Mouse (Mus musculus) layer of hippocampus, postnatal 25 days (tissue): ENCODE data around the gene Zc3hav1l. TPM values are rescaled to one million over a fixed set of nuclear protein-coding genes. Genes with fewer than 3 reads are reported as not detected.
A peak's percentile ranks its signal among the peaks of the same experiment; 100 is the strongest.

ENCODE experiments used
- DNase-seq, 2 experiments: peaks; one replicate each; pipeline ENCODE4 v3.0.0; 2022; ENCODE audit warnings: mixed read lengths in 2 of 2, low spot score in 1 of 2; ENCODE audit errors: extremely low spot score in 1 of 2
- total RNA-seq, 2 experiments: library from RNA; stranded (reverse); gene quantifications; 2 replicates each; pipeline ENCODE4 v1.2.3; 2021

The Zc3hav1l gene
- total RNA-seq, 2 experiments from 2014 or later = 3.5 to 4.3 TPM

DNA sequence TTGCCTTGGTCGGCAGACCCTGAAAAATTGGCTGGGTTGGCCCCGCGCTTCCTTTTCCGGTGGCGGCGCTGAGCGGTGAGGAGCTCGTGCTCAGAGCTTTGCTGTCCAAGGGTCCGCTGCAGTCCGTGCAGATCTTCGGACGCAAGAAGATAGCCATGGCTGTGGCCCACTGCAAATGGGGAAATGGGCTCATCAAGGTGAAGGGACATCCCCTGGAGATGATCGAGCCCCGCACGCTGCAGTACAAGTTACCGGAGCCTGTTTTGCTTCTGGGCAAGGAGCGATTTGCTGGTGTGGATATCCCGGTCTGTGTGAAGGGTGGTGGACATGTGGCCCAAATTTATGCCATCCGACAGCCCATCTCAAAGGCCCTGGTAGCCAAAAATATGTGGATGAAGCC, 14.6 kb downstream of the Zc3hav1l start:
- no peak for DNase-seq

DNA sequence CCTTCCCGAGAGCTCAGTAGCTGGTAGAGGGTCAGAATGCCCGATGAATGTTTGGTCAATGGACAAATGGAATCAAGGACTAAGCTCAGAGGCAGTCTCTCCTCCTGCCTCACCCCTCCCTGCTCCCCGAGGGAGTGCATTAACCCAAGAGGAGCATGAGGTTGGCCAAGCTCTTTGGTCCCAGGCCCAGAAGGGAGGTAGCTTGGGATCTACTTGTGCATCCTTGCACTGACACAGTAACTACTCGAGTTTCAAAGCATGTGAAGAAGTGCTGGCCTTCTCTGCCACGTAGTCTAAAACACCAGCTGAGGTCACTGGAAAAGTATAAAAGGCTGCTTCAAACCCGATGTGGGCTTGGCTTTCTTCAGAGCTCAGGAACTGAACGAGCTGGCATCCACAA, 34.6 kb downstream of the Zc3hav1l start:
- DNase-seq = no peak

DNA sequence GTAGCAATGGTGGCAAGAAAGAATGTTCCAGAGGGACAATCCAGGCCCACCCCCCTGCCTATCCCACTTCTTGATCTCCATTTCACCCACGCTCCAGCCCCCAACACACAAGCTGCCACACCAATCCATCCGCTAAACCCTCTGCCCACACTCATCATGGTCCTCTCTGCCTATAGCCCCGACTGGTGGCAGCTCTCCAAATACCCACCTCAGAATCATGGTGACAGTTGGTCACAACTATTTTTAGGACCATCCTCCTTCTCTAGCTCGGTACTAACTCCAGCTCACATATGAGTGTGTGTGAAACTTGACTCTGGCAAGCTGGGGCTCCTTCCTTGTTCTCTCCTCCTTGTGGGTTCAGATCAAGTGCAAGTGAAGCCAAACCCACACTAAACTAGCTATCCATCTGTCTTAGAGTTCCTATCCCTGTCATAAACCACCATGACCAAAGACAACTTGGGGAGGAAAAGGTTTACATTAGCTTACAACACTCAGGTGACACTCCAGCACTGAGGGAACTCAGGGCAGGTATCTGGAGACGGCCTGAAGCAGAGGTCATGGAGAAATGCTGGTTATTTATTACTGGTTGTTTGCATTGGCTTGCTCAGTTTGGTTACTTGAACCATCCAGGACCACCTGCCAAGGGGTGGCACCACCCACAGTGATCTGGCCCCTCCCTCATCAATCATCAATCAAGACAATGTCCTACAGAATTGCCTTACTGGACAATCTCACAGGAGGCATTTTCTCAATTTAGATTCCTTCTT, 35.5 kb downstream of the Zc3hav1l start:
- peak in 1 of 2 experiments; percentile 24 for DNase-seq

DNA sequence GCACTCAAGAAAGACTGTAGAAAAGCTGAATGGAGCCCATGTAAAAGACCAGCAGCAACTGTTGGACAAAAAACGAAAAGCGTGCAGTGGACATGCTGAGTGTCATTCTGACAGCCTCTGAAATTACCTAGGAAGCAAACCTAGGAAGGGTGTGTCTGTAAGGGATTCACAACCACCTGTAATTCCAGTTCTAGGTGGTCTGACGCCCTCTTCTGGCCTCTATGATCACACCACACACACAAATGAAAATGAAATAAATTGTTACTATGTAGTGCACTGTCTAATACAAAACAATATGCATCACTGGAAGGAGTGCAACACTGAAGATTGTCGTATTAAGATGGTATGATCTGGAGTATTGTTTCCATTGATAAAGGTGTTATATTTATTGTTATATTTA, 37.2 kb downstream of the Zc3hav1l start:
- no peak for DNase-seq

DNA sequence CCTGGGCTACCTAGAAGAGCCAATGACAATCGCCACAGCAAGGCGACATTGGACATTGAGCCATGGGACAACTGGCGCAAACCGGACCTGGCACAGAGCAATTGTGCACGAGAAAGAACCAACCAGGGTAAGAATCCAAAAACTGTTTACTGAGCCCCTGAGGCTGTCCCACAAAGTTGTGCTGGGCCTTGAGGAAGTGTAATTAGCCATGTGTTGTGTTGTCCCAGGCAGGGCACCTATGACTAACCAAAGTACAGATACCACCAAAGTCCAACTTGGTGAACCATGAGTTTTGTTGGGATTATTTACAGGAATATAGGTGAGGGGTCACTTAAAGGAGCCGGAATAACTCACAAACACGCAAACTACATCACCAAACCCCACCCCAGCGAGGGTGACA, 41.6 kb downstream of the Zc3hav1l start:
- DNase-seq = no peak

DNA sequence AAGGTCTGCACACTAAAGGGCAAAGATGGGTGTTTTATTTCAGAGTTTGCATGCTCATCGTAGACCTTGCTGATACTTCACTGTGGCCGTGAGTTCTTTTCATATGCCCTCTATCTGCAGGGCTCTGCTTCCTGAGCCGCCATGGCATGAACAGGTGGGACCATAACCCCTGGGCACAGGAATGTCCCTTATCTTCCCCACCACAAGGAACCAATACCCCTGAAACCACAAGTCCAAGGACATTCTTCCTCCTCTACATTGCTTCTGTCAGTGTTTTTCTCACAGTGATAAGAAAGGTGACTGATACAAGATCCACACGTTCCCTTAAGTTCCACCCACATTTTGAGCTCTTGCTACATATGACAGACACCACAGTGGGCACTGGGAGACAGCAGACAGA, 42.3 kb downstream of the Zc3hav1l start:
- DNase-seq = no peak

DNA sequence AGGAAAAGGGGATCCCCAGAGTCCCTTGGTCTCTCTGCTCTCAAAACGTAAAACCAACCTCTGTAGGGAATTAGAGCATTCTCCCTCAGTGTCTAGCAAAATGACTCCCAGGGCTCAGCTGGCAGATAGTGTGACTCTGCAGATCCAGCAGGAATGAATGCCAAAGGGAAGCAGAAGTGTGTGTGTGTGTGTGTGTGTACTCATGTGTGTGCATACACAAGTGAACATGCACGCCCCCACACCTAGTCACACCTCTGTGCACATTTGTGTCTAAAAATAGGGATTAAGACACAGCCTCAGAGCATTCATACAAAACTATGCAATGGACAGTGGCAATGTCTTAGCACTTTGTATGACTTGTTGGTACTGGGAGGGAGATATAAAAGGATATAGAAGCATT, 43.3 kb downstream of the Zc3hav1l start:
- no peak for DNase-seq

DNA sequence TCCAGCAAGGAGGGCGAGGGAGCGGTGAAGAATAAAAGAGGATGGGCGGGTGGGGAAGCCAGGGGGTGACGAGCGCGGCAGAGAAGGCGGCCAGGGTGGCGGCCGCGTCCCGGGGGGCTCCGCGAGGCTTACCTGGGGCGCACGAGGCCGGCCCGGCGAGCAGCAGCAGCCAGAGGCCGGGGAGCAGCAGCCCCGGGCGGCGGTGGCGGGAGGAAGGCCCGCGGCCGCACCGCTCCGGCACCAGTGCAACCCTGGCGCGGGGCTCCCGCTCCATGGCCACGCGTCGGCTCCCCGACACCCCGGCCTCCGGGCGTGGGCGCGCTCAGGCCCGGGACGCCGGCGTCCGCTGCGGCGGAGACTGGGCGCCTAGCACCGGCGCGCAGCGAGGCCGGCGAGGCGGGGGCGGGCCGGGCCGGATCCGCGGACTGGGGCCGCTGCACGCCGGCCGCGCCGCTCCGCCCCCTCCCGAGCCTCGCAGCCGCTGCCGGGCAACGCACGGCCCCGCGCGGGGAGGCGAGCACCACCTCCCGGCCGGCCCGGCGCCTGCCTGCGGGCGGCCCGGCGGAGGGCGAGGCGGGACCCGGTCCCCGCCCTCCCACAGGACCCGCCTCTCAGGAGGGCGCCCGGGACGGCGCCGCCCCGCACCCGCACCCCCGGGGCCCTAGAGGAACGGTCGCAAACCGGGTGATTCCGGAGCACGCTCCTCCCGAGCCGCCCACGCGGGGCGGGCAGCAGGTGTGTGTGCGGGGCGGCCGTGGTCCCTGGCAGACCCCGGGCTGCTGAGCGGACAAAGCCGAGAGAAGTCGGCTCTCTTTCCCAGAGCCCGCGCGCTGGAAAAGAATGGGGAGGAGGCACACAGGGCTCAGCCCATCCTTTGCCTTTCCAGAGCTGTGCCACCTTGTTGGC, 45.1 kb downstream of the Zc3hav1l start, which contains the start of gene D630045J12Rik:
TSS of gene D630045J12Rik (minus strand) at position 274 of the 906 bp plus-strand sequence.
- DNase-seq = peak; percentile 40 to 49

DNA sequence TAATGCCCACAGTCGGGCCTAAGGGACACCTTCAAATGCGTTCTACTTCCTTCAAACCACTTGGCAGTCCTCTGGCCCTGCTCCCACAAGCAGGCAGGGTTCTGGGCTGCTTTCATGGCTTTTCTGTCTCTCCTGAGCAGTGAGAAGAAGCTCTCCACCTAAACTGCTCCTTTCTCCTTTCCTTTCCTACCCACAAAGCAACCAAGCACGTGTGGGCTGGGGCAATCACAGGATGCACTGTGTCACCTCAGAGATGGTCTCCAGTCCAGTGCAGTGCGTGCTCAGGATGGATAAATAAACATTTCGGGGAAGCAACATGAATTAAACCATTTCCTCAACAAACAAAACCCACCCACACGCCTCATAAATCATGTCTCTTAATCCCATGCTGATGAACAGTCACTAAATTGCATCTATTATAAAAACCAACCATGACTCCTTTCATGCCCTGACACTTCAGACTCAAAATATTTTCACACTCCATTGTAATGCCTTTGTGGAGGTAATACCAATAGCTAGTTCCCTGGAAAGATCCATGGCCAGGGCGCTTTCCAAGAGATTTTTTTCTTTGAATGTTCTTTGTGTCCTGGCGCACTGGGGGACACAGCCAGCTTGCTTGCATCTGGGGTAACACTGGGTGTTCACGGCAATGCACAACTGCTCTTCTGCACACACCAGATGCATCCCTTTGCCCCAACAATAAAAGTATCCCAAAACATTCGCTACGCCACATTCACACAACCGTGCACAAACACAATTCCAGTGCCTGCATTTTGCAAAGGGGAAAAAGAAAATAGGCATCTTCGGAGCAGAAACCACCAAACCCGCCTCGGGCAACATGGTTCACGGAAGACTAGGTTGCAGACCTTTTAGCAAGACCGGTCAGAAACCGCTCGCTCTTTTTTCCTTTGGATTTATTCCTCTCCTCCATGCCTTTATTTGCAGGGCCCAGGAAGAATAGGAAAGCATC, 46.0 kb downstream of the Zc3hav1l start:
- DNase-seq = no peak

DNA sequence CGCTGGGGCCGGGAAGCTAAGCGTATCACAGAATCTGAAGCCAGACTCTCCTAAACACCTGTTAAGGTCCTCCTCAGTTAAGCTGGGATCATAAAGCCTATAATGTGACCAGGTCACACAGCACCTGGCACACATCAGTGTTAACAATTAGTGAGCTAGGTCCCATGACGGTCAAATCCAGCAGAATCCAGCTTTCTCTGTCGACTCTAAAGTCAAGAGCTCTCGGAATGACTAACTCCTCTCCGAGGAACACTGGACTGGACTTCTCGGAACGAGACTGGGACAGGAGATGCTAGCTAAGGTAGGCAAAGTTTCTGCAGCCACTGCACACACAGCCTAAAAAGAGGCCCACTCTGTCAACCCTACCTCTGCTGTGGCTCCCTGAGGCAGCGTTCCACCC, 46.9 kb downstream of the Zc3hav1l start:
- DNase-seq = no peak

DNA sequence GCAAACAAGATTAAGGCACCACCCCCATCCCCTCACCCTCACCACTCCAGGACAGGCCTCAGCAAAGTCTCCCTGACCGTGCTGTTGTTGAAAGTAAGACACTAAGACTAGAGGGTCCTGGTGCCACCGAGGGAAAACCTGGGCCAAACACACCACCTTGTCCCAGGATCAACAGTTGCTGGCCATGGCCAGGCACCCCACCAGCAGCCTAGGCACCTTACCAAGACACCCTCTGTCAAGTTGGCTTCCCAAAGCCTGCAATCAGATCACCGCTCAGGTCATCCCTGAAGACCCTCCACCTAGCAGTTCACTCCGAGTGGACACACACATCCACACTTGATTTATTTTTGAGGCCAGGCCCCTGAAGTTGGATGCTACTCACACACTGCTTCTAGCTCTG, 47.6 kb downstream of the Zc3hav1l start:
- no peak for DNase-seq

DNA sequence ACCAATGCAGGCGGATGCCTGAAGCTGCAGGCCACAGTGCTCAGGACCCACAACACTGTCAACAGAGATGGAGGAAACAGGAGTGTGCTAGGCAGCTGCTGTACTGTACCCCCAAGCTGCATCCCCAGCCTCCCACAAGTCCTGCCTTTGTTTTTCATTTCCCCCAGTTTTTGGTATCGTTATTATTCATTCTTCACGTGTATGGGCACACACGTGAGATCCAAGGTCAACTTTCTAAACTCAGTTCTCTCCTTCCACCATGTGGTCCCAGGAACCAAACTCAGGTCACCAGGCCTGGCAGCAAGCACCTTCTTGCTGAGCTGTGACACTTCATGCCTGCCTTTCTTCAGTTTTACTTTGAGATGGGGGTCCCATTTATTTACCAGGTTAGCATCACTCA, 51.7 kb downstream of the Zc3hav1l start:
- DNase-seq = no peak

DNA sequence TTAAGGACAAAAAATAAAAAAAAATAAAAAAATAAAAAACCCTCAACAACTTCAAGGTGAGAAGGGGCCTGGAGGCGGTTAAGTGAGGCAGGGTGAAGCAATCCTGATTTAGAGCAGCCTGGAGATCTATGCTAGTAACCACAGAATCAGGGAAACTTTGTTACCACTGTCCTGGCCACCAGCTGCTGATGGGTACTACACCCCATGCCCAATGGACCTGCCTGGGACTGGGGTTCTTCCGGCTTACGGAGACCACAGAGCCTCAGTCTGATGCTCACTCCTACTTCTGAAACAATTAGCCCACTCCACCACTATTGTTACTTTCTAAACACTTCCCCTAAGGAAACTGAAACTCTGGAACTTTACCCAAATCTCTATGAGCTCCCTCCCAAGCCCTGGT, 54.3 kb downstream of the Zc3hav1l start:
- no peak for DNase-seq

DNA sequence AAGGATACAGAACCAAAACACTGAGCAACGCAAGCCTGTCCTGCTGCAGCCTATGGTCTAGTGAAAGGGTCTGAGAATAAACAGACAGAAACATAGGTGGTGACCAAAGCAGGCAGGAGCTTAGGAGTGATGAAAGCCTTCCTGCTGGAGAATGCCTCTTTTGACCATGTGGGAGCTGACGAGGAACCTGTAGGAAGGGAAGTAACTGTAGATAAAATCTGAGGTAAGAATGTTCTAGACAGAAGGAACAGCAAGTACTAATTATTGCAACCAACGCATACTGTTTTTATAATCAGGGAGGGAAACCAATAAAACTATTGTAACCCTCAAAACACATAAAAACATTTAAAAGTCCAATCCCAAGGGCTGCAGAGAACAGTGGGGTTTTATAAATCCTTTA, 54.9 kb downstream of the Zc3hav1l start:
- DNase-seq = no peak

DNA sequence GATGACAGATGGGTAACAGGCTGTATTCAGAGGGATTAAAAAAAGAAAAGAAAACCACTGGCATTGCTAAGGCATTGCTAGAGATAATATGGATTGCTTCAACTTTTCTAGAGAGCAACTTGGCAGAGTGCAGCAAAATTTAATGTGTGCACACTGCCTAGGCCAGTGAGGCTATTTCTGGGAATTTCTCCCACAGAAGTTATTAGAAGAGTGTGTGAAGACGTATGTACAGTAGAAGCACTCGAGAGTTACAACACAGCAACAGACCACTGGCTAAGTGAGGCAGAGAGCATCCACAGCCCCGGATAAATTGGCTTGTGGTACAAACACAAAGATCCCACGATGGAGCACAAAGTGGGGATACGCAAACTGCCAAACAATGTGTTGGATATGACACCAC, 56.2 kb downstream of the Zc3hav1l start:
- DNase-seq = no peak

DNA sequence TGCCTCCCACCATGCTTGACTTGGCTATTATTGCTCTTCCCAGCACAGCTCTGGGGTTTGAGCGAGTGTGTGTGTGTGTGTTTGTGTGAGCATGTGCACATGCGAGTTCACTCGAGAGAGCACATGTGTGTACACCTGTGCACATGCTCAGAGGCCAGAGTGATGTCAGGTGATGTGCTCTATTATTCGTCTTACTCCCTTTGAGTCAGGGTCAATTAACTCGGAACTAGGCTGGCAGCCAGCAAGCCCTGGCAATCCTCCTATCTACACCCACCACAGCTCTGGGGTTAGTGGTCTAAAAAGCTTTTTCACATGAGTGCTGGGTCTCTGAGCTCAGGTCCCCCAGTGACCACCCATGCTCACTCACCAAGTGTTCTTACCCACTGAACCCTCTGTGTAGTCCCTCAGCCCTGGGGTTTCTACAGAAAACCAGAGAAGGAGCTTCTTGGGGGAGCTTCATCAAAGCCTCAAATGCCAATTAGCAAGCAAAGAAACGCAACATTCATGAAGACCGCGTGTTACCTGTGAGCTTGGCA, 56.7 kb downstream of the Zc3hav1l start:
- no peak for DNase-seq

DNA sequence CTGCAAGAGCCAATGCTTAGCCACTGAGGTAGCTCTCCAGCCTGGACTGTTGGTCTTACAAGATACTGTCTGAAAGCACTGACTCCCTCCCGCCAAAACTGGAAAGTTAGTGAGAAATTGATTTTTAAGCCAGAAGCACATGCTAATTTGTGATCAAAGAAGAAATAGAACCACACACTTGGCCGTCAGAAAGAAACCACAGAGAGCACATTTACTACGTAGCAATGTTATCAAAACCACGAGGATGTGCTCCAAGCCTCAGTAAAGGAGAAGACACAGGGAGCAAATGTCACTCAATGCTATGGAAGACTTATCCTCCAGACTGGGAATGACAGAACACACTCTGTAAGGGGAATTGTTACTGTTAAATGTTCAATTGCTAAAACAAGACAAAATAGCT, 57.6 kb downstream of the Zc3hav1l start:
- no peak for DNase-seq

DNA sequence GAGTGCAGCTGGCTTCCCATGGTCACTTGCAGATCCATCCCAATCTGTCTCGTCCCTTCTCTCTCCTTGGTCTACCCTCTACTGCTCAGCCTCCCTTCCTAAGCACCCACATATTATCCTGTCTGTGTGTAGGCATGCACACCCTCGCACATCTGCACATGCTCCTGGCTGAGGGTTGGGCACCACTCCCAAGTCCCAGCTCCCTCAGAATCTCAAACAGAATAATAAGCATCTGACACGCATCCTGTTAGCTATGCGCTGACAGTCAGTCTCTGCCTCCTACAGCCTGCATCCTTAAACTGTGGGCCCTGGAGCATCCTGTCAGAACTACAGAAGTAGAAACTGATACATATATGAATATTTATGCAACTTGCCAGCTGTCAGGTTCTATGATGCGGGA, 58.4 kb downstream of the Zc3hav1l start:
- DNase-seq = no peak

DNA sequence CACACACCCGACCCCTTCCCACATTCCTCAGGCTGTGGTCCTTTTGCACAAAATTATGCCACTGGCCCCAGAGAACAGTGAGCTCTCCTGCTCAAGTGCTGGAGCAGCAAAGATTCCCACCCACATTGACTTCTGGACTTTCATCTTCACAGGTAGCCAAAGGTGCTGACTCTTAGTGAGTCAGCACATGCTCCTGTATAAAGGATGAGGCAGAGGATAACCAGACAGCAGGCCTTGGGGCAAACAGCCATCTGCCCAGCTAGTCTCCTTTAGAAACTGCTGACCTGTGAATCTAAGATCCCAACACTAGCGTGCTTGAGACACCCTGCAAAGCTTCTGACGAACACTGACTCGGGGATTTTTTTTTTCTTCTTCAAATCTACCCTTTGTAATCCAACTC, 60.7 kb downstream of the Zc3hav1l start:
- no peak for DNase-seq
